Mouse (Mus musculus): ENCODE results near the gene Fam210b.

Fam210b gene

GRCm38 (mm10) chr2:172353218-172353617 is 7.9 kb downstream of the Fam210b start:
- DNase-seq, result no peak

DNA sequence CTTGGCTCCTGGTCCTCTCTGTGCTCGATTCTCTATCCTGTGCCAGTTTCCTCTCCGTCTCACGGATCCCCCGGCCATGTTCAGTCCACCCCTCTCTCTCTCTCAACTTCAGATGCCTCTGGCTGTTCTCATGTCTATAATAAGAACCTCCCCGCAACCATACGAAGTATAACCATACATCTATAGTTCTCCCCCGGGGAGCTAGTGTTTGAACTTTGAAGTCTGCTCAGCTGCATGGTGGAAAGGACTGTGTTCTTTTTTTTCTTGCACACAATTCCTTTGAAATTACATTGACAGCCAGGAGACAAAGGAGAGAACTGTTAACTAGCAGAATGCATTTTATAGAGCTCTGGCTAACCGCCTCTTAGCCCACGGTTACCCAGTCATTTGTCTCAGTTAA is 9.4 kb downstream of the Fam210b start:
- DNase-seq, result no peak

GRCm38 (mm10) chr2:172355833-172356232 is 10.5 kb downstream of the Fam210b start:
- DNase-seq, result no peak

DNA sequence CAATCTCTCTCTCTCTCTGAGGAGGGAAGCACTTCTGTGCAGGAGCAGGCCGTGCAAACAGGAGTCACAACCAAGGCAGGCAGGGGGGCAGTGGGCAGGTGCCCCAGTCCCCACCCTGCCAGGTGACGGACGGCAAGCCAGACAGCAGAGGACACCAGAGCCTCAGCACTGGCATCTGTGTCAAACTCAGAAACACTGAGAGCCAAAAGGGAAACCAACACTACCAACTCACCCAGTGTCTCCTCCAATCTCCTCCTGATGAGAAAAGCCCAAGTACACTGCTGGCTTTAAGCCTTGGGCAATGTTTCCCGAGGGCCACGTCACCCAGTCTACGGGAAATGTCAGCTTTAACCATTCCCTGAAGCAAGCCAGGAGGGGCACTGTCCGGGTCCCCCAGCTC is 17.8 kb downstream of the Fam210b start:
- DNase-seq, result no peak

DNA sequence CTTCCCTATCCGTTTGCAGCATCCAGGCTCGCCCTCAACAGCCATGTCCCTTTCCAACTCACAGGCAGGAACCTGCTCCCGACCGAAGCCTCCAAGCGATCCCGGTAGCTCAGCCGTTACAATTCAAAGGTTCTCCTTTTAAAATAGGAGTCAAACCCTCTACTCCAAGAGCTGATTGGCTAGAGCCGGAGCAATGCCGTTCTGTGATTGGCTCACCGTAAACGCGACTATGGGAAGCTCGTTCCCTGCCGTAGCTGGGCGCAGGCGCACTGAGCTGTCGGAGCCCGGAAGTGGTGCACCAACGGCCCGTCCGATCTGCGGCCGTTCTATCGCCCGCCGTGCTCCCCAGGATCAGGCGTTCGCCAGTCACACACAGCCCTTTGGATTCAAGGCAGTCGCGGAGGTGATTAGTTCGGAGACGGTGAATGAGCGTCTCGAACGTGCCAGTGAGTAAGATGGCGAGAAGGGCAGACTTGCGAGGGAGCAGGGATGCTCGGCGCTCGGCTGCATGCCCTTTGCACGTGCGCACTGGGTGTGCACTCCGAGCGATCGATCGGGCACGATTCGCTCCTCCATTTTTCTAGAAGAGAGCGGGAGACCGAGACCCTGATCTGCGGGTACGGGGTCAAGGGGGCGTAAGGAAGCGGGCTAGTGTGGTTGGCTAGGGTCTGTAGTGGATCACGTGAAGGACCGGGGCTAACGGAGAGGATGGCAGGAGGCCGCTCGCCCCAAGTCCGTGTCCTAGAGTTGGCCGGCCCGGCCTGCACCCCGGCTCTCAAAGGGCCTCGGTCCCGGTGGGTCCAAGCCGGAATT is 25.3 kb downstream of the Fam210b start, which contains the start of the genes Aurka and Cstf1:
TSS of gene Aurka (minus strand) at position 125 of the 813 bp plus-strand sequence.
TSS of gene Cstf1 (plus strand) at position 271 of the 813 bp plus-strand sequence.
- peak; percentile 95 for DNase-seq

DNA sequence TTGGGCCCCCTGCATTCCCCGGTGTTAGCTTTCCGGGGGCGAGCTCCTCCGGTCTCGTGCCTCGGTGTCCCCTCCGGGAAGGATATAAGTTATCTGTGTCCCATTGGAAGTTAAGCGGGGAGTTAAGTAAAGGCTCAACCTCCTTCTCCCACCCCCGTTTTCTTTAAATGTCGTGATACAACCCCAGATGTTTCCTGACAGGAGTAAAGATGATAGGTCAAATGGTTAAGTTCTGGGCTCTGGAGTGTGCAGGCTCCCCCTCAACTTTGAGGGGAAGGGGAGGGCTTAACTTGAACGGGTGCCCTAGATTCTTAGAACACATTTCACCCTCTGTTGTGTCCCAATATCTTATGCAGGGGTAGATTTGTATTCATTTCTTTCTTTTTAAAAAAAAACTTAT is 25.9 kb downstream of the Fam210b start:
- DNase-seq, result no peak

GRCm38 (mm10) chr2:172376551-172376950 is 31.2 kb downstream of the Fam210b start:
- no peak for DNase-seq

DNA sequence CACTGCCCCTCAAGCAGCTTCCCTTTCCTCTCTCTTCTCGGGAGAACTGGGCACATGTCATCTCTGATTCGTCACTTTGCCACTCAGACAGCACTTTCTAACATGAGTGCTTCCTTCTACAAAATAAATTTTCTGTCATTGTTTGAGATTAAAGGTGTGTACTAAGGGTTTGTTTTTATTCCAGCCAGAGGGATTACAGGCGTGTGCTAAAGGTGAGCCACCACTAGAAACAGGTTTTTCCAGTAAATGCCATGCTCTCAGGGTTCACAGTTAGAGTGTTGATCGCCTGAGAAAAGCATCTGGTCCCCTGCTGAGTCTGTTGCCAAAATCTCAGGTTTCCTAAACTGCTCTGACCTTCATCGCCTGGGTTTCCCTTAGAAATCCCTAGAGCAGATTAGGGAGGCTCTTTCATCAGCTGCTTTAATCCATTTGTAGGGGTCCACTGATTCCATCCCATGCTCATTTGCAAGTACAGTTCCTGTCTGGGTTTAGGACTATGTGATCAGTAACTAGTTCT is 31.7 kb downstream of the Fam210b start:
- DNase-seq, result no peak

- no peak for DNase-seq
These were observed 33.0 kb downstream of the Fam210b start for GRCm38 (mm10) chr2:172378332-172378731.

- no peak for DNase-seq
These were observed 35.1 kb downstream of the Fam210b start for GRCm38 (mm10) chr2:172380513-172380912.

- no peak for DNase-seq
These were observed 36.0 kb downstream of the Fam210b start for GRCm38 (mm10) chr2:172381341-172381740.

DNA sequence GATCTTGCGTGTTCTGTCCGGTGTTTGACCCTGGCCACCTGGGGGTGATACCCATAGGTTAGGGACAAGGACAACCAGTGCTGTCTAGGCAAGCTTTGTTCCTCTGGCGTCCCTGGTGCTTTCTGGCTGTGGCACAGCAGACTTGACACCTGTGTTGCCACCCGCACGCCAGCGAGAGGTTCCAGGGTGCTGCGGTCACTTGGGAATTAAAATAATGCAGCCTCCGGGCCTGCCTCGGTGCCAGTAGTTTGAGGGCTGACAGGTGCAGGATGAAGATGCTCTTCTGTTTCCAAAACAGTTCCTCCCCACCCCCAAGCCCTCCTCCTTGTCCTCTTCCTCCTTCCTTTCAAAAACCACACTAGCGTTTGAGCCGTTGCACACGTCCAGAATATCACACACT is 36.5 kb downstream of the Fam210b start:
- DNase-seq, result no peak

- DNase-seq, result no peak
These were observed 39.4 kb downstream of the Fam210b start for GRCm38 (mm10) chr2:172384715-172385114.

DNA sequence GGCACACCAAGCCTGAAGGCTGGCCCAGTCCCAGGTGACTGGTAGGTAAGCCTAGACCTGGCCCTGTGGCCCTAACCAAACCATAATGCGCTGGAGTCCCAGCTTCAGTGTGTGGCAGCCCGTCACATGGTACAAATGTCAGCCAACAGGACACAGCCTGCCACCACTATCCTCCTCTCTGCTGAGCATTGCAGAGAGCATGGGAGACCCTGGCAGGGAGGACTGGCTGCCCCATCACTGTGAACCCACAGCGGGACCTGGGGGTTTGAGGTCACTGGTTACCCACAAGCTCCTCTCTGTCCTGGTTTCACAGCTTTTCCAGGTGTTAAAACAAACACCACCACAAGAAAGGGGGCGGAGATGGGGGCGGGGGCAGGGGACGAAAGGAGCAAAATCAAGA is 45.0 kb downstream of the Fam210b start:
- DNase-seq, result no peak

DNA sequence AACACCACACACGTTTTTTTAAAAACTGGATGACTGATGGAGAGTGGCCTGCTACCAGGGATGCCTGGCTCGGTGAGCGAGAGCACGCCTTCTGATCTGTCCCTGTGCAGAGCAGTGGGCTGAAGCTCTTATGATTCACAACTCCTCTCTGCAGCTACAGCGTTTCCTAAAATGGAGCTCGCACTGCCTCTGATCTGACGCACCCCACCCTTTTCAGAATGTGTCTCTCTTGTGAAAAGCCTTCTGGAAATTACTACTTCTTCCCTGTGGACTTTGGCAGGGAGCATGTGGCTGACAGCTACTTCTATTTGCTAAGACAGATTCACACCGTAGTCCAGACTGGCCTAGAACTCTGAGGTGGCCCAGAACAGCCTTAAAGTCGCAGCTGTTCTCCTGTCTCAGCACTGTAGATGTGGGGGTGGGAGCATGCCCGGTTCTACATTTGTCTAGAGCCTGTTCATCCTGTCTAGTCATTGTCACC is 46.7 kb downstream of the Fam210b start:
- DNase-seq, result no peak

DNA sequence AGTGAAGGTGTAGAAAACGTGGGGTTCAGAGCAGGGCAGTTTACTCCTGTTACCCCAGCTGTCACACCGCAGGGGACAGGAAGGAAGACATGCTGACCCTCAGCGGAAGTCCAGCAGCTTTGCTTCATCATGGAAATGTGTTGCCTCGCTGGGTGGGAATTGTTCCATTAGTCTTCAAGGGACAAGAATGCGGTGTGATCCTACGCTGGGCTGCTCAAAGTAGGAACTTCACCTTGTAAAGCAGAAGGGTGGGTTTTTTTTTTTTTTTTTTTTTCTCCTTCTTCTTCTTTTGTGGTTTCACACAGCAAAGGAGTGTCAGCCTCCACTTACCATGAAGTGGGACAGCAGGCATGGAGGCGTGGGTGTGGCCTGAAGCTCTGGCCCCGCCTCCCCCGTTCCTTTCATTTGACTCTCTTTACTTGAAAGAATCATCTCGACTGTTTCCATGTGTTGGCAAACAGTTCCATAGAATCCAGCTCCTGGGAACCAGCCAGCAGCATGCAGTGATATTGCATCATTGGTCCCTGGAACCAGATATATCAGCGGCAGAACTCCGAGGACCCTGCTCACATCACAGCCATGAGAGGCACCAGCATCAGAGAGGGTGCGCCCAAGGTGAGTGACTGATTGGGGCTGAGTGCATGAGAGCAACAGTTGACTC is 48.2 kb downstream of the Fam210b start, which contains the start of gene Cass4:
TSS of gene Cass4 (plus strand) at position 404 of the 661 bp plus-strand sequence.
- no peak for DNase-seq

DNA sequence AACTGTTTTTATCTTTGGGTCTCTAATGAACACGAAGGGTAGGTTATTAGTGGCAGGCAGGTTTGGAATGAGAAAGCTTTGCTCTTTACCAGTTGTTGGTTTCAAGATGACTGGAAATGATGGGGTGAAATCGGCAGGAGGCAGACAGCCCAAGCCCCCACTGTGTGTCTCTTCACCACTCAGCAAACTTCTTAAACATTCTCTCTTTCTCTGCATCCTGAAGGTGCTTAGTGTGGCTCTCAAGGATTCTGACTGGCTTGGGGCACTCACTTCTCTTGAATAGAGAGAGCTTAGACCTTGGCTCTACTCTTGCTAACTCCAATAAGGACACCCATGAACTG is 48.7 kb downstream of the Fam210b start:
- DNase-seq, result no peak

GRCm38 (mm10) chr2:172394671-172395070 is 49.3 kb downstream of the Fam210b start:
- no peak for DNase-seq

GRCm38 (mm10) chr2:172395961-172396360 is 50.6 kb downstream of the Fam210b start:
- no peak for DNase-seq

GRCm38 (mm10) chr2:172399901-172400300 is 54.5 kb downstream of the Fam210b start:
- DNase-seq, result no peak

GRCm38 (mm10) chr2:172401116-172401825 is 55.9 kb downstream of the Fam210b start:
- no peak for DNase-seq

- no peak for DNase-seq
These were observed 58.9 kb downstream of the Fam210b start for GRCm38 (mm10) chr2:172404239-172404638.

- DNase-seq, result no peak
These were observed 59.6 kb downstream of the Fam210b start for GRCm38 (mm10) chr2:172405011-172405410.

Measured in cerebellum, adult 9-11 months (tissue).